Mouse (Mus musculus) limb, embryonic 13.5 days (tissue): Measurements from ENCODE around the gene Smyd1. TPM values are rescaled to one million over a fixed set of nuclear protein-coding genes. Genes with fewer than 3 reads are reported as not detected.
"Not testable (repeated sequence)": the region's sequence is repeated elsewhere in the genome, so short reads cannot be mapped to it uniquely, and the experiment has no call there.

Source experiments
- ATAC-seq: fragments of 200-750 bp; cut with Nextera tagmentation; 2 replicates; pipeline ENCODE4 v1.8.0; 2017; ENCODE audit warnings: low read depth, moderate number of reproducible peaks, moderate TSS enrichment; ENCODE audit not compliant: low FRiP score
- H3K27ac ChIP-seq: fragments of 300-500 bp; sonication (generic); 2 replicates; pipeline ENCODE4 v1.5.1; 2015; ENCODE audit warnings: inconsistent platforms, mild to moderate bottlenecking, moderate library complexity
- H3K27me3 ChIP-seq: fragments of 300-500 bp; sonication (generic); 2 replicates; pipeline ENCODE4 v1.6.1; 2015; ENCODE audit warnings: mild to moderate bottlenecking, inconsistent platforms
- H3K36me3 ChIP-seq: fragments of 300-500 bp; sonication (generic); 2 replicates; pipeline ENCODE4 v1.6.1; 2015; ENCODE audit warnings: inconsistent platforms, mild to moderate bottlenecking, moderate library complexity
- H3K4me1 ChIP-seq: fragments of 300-500 bp; sonication (generic); 2 replicates; pipeline ENCODE4 v1.6.1; 2015; ENCODE audit warnings: inconsistent platforms
- H3K4me2 ChIP-seq: fragments of 300-500 bp; sonication (generic); replicated peaks from 2 replicates; pipeline ENCODE4 v1.6.1; 2015; ENCODE audit warnings: inconsistent platforms, mild to moderate bottlenecking, moderate library complexity
- H3K4me3 ChIP-seq: fragments of 300-500 bp; sonication (generic); 2 replicates; pipeline ENCODE4 v1.5.1; 2015; ENCODE audit warnings: moderate library complexity, mild to moderate bottlenecking, inconsistent platforms
- H3K9ac ChIP-seq: fragments of 300-500 bp; sonication (generic); 2 replicates; pipeline ENCODE4 v1.6.1; 2015; ENCODE audit warnings: mild to moderate bottlenecking, inconsistent platforms
- H3K9me3 ChIP-seq: fragments of 300-500 bp; sonication (generic); 2 replicates; pipeline ENCODE4 v1.6.1; 2016; ENCODE audit warnings: inconsistent platforms
- WGBS: fragments of 180-500 bp; shearing (Covaris S2); methylation state at CpG from one replicate; pipeline ENCODE4 v1.1.7; 2015; 5-methylcytosine and 5-hydroxymethylcytosine counted together
- polyA plus RNA-seq: library from polyadenylated mRNA; unstranded; fragments of >200 nt; fragmentation: Nextera tagmentation; extraction: Ambion mirVana; gene quantifications from 2 replicates; pipeline ENCODE4 v1.2.1, GENCODE M21; 2015

The Smyd1 gene
- polyA plus RNA-seq, 1 experiment from 2014 or later, result 11.7 TPM

DNA sequence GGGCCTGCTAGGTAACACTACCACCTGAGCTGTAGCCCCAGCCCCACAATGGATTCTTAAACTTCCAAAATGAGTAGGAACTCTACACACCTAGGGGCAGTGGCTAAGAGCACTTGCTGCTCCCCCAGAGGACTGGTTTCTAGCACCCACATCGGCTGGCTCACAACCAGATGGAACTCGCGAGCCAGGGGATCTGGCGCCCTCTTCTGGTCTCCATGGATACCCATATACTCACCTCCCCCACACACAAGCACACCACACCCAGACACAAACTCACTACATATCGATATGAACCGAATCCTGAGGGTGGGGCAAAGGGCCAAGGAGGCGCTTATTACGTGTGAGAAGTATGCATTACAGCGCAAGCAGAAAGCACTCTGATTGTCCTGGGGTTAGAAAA lies 26.0 kb upstream of the Smyd1 start:
- no peak for ATAC-seq
- Histone ChIP-seq H3K4me1 (no peaks in the 10 kb centered on the region), H3K9ac (no peak overlapping the region), H3K4me2 (no peak overlapping the region), H3K4me3 (no peak overlapping the region), H3K27ac (no peak overlapping the region), H3K27me3 (no peaks in the 10 kb centered on the region), H3K36me3 (no peaks in the 10 kb centered on the region), H3K9me3 (peaks cover 9% of the 10 kb centered on the region; the same call in 1 of the 2 replicates)
- WGBS, result 94% methylated on average over 9 of the region's 9 CpGs

DNA sequence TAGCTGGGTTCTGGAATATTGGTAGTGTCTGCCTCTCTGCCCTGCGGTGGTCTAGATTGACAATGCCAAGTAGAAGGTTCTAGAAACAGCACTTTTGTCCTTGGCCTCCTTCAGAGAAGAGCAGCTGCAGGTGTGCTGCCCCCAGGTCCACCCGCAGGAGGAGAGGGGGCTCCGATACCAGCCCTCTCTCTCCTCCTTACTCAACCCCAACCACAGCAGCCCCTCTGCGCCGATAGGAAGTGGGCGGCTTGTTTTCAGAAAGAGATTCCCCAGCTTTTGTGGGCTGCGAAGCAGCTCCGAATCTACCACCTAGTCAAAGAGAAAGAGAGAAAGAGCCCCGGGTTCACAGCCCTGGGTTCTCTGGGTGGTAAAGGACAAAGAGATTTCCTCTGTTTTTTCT lies 19.1 kb upstream of the Smyd1 start:
- no peaks in the 10 kb centered on the region for H3K36me3 ChIP-seq
- ATAC-seq, result no peak
- no peaks in the 10 kb centered on the region for H3K9me3 ChIP-seq
- no peak overlapping the region for H3K4me3 ChIP-seq
- no peak overlapping the region for H3K4me2 ChIP-seq
- no peaks in the 10 kb centered on the region for H3K27me3 ChIP-seq
- H3K27ac ChIP-seq, result no peak overlapping the region
- H3K4me1 ChIP-seq, result no peaks in the 10 kb centered on the region
- WGBS, result 87% methylated on average over 9 of the region's 9 CpGs
- H3K9ac ChIP-seq, result no peak overlapping the region

DNA sequence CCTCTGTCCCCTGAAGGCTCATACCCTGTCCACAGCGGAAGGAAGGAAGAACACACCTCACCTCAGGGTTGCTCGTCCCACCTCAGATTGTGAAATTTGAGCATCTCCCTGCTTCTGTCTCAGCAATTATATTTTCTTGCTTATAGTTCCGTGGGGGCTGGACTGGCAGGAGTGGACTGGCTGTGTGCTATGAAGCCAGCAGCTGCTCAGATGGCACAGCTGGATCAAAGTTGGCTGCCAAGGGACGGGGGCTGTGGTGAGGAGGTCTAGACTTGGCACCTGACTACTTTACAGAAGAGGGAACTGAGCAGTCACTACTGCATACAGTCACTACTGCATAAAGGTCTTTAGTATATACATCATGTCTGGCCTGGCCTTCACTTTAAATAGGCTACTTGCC lies 17.3 kb upstream of the Smyd1 start:
- H3K4me1 ChIP-seq, result no peaks in the 10 kb centered on the region
- H3K36me3 ChIP-seq, result no peaks in the 10 kb centered on the region
- no peaks in the 10 kb centered on the region for H3K27me3 ChIP-seq
- no peak overlapping the region for H3K9ac ChIP-seq
- no peaks in the 10 kb centered on the region for H3K9me3 ChIP-seq
- no peak overlapping the region for H3K4me3 ChIP-seq
- ATAC-seq, result no peak
- no peak overlapping the region for H3K27ac ChIP-seq
- H3K4me2 ChIP-seq, result no peak overlapping the region
- WGBS, result 65% methylated on average over 4 of the region's 4 CpGs

DNA sequence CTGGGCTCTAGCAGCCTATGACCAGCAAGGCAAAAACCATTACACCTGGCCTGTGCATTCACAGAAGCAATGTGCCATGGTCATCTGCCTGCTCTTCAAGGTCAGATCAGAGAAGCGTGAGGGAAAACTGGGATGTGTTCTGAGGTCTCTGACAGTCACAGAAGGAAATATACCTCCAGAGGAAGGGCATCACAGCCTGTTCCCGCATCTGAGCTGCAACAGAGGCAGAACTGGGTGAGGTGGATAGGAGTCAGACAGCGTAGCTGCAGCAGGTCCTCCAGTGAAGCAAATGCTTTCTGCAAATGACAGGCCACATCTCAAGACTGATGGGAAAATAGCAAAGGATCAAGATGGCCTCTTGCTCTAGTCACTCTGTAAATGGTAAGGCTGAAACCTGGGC lies 16.9 kb upstream of the Smyd1 start:
- 86% methylated on average over 3 of the region's 3 CpGs for WGBS
- no peaks in the 10 kb centered on the region for H3K27me3 ChIP-seq

DNA sequence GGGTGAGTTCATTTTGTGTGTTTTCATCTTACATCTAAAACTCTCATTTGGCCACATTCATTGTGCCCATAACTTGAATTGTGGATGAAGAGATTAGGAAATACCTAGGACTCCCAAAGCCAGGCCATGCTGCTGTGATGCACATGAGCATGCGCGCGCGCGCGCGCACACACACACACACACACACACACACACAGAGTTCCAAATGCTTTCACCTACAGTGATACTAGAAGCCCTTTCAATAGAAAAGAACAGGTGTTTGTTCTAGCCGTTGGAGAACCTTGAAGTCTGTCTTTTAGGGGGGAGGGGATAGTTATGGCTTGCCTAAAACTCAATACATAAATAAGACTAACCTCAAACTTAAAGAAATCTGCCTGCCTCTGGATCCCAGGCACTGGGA lies 15.6 kb upstream of the Smyd1 start:
- Histone ChIP-seq H3K9me3 (no peaks in the 10 kb centered on the region), H3K27ac (no peak overlapping the region), H3K4me2 (no peak overlapping the region), H3K36me3 (no peaks in the 10 kb centered on the region), H3K27me3 (no peaks in the 10 kb centered on the region), H3K4me3 (no peak overlapping the region), H3K9ac (no peak overlapping the region), H3K4me1 (no peaks in the 10 kb centered on the region)
- ATAC-seq, result no peak
- 93% methylated on average over 8 of the region's 8 CpGs for WGBS

More for the DNA sequence above, 16.9 kb upstream of the Smyd1 start:
- Histone ChIP-seq H3K36me3 (no peaks in the 10 kb centered on the region), H3K4me1 (no peaks in the 10 kb centered on the region), H3K27ac (no peak overlapping the region), H3K4me3 (no peak overlapping the region), H3K9me3 (no peaks in the 10 kb centered on the region), H3K4me2 (no peak overlapping the region), H3K9ac (no peak overlapping the region)
- ATAC-seq, result no peak

DNA sequence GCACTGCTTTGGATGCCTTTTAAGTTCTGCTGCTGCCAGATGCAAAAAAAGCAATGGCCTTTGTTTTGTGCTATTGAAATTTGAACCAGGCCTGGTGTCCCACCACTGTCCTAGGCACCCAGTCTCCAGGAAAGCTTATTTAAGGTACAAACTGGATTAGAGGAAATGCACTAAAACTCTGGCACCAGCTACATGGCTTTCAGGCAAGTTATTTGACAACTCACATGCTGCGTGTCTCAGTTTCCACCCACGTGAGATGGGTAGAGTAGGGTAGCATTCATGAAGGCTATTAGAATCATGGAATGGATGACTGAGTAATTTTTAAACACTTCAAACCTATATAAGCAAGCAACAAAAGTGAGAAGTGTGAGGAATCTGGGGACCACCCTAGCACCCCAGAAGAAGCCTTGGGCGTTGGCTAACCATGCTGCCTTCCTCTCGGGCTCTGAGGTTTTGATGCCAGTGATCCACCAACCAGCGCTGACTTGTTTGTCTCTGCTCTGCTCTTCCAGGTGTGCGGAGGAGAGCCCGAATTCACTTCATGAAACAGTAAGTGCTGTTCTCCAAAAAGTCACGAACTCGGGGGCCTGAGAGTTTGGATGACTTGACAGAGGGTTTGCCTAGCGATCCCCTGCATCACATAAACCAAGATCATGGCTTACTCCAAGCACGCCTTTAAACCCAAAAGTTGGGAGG lies 11.7 kb upstream of the Smyd1 start:
- Histone ChIP-seq H3K9ac (no peak overlapping the region), H3K4me3 (no peak overlapping the region), H3K27me3 (no peaks in the 10 kb centered on the region), H3K27ac (no peak overlapping the region), H3K36me3 (no peaks in the 10 kb centered on the region), H3K9me3 (no peaks in the 10 kb centered on the region), H3K4me1 (no peaks in the 10 kb centered on the region), H3K4me2 (no peak overlapping the region)
- 87% methylated on average over 11 of the region's 11 CpGs for WGBS
- no peak for ATAC-seq

DNA sequence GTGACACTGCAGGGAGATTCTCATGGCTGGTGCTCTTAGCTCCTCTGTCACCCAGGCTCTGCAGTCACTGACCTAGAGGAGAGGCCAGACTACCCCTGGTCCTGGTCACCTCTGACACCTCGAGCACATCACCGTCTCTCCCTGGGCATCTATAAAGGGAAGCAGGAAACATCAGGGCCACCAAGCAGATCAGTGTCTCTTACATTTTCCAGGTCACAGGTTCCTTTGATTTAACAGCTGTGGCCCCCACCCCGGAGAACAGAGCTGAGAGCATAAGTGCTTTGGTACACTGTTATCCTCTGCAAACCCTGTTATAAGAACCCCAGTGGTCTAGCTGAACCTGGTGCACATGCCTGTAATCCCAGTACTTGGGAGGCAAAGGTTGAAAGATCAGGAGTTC lies 11.0 kb upstream of the Smyd1 start:
- Histone ChIP-seq H3K36me3 (no peaks in the 10 kb centered on the region), H3K4me1 (no peaks in the 10 kb centered on the region), H3K9ac (no peak overlapping the region), H3K9me3 (no peaks in the 10 kb centered on the region), H3K27ac (no peak overlapping the region), H3K4me2 (no peak overlapping the region), H3K27me3 (no peaks in the 10 kb centered on the region), H3K4me3 (no peak overlapping the region)
- WGBS, result 80% methylated on average over 3 of the region's 3 CpGs
- no peak for ATAC-seq

DNA sequence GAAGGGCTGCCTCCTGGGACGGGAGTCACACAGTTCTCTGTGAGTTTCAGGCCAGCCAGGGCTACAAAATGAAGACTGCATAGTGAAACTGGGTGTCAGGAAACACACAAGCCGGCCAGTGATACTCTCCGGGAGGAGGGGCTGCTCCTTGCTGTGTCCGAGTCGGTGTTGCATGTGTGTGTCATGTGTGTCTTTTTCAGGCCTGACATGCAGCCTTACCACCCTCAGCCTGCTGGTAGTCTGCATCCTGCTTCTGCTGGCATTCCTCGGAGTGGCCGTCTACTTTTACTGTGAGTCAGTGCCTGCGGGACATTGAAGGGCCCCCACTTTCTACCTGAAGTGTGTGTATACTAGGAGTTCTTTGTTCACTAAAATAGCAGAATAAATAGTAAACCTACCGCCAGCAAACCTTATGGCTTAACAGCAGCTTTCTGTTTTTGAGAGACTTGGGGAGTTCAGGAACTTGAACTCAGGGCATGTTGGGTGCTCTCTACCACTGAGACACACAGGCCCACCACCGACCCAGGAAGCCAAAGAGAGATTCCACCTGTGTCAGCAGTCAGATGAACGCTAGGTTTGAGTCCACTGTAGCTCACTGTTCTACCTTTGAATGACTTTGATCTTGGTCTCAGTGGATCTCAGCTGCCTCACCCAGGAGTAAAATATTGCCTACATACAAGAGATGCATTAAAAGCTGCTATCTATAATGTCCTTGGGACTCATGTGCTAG lies 10.4 kb upstream of the Smyd1 start:
- no peaks in the 10 kb centered on the region for H3K4me1 ChIP-seq
- no peak overlapping the region for H3K4me3 ChIP-seq
- H3K36me3 ChIP-seq, result no peaks in the 10 kb centered on the region
- no peak for ATAC-seq
- H3K9me3 ChIP-seq, result no peaks in the 10 kb centered on the region
- no peak overlapping the region for H3K9ac ChIP-seq
- no peak overlapping the region for H3K4me2 ChIP-seq
- H3K27ac ChIP-seq, result no peak overlapping the region
- WGBS, result 76% methylated on average over 11 of the region's 11 CpGs
- H3K27me3 ChIP-seq, result no peaks in the 10 kb centered on the region

DNA sequence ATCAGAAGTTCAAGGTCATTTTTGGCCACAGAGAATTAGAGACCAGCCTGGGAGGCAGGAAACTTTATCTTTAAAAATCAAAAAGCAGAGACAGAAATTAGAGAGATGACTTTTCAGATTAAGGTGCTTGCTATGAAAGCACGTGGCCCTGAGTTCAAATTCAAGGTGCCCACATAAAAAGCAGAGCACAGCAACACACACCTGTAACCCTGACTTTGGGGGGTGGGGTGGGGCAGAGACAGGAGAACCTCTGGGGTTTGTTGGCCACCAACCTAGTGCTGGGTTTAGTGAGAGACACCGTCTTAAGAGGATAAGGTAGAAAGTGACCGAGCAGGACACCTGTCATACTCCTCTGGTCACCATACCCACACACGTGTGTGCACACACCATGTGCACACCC lies 9.5 kb upstream of the Smyd1 start:
- H3K27ac ChIP-seq, H3K27me3 ChIP-seq, H3K36me3 ChIP-seq, H3K4me3 ChIP-seq, H3K4me1 ChIP-seq, H3K9ac ChIP-seq, H3K9me3 ChIP-seq, H3K4me2 ChIP-seq, ATAC-seq: not testable (repeated sequence)
- 91% methylated on average over 2 of the region's 4 CpGs for WGBS

DNA sequence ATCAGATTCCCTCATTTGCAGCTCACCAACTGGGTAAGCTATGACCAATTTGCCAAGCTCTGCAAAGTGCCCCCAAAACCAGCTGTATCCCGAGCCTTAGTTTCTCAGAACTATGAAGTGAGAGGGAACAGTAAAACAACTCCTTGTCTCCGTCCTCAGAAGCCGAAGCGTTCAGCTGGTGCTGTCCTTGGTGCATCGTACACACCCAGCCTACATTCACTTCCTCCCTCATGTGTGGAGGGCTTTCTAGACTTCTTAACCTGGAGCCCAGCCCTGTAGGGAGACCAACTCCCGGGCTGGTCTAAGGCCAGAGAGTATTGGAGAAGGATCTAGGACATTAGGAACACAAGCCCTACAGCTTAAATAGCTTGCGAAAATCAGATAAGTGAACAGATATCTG lies 8.5 kb upstream of the Smyd1 start:
- Histone ChIP-seq H3K4me2 (no peak overlapping the region), H3K36me3 (no peaks in the 10 kb centered on the region), H3K9me3 (no peaks in the 10 kb centered on the region), H3K4me1 (no peaks in the 10 kb centered on the region), H3K9ac (no peak overlapping the region), H3K27me3 (no peaks in the 10 kb centered on the region), H3K4me3 (no peak overlapping the region), H3K27ac (no peak overlapping the region)
- ATAC-seq, result no peak
- WGBS, result 83% methylated on average over 7 of the region's 7 CpGs

DNA sequence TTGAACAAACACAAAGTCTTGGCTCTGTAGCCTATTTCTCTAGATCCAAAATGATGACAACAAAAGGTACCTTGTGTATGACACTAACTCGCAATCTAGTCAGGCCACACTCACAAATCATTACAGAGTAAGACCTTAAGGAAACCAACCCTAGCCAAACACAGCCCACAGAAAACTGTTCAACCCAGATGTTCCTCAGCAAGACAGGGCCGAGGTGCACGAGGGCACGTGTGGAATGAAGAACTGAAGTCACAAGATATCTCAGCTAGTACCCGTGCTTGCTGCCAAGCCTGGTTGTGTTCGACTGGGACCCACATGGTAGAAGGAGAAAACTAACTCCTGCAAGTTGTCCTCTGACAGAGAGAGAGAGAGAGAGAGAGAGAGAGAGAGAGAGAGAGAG lies 7.8 kb upstream of the Smyd1 start:
- no peak for ATAC-seq
- WGBS, result 88% methylated on average over 6 of the region's 6 CpGs
- H3K27ac ChIP-seq, result no peak overlapping the region
- H3K27me3 ChIP-seq, result no peaks in the 10 kb centered on the region
- no peak overlapping the region for H3K4me3 ChIP-seq
- no peaks in the 10 kb centered on the region for H3K9me3 ChIP-seq
- no peak overlapping the region for H3K9ac ChIP-seq
- no peaks in the 10 kb centered on the region for H3K4me1 ChIP-seq
- H3K36me3 ChIP-seq, result no peaks in the 10 kb centered on the region
- no peak overlapping the region for H3K4me2 ChIP-seq

DNA sequence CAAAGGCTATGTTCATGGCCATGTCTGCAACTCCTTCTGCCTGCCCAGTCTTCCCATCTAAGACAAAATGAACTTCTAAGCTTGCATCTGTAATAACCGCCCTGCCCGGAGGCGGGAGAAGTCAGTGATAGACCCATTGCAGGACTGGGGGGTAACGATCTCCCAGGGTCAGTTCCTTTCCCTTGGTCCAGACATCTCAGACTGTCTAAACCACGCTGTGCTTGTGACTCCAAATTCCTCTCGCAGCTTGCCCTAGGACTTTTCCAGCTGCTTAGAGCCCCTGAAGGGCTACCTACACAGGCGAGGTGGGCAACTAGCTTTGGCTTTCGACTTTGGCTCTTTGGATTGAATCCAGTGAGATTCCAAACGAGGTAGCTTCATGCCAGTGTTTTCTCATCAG lies 2.8 kb upstream of the Smyd1 start:
- WGBS, result 90% methylated on average over 9 of the region's 9 CpGs
- no peaks in the 10 kb centered on the region for H3K9me3 ChIP-seq
- no peak overlapping the region for H3K9ac ChIP-seq
- no peaks in the 10 kb centered on the region for H3K36me3 ChIP-seq
- no peak overlapping the region for H3K27ac ChIP-seq
- H3K4me3 ChIP-seq, result no peak overlapping the region
- ATAC-seq, result no peak
- H3K4me2 ChIP-seq, result no peak overlapping the region
- H3K4me1 ChIP-seq, result no peaks in the 10 kb centered on the region
- H3K27me3 ChIP-seq, result no peaks in the 10 kb centered on the region

DNA sequence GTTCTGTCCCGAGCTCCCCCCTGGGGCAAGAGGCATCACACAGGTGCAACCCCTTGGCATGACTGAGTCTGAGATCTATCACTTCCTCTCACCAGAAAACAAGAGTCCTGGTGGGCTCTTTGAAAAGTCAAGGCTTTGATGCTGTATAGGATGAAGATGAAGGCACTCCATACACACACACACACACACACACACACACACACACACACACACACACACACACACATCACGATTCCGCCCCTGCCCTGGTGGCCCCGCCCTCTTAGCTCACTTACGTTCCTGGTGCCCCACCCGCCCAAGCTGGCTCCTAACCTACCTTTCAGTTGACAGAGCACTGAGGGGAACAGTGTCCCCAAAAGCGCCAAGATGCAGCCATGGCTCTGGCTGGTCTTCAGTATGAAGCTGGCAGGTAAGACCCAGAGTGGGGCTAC lies 473 bp upstream of the Smyd1 start, which contains the start of gene Cd8b1:
Cd8b1 (plus strand) TSS at position 298 of the 431 bp plus-strand sequence.
- no peak within 1 kb of the TSS for H3K4me3 ChIP-seq
- 87% methylated on average over 7 of the region's 7 CpGs for WGBS
- no peak for ATAC-seq

More for the DNA sequence above, 473 bp upstream of the Smyd1 start, which contains the start of gene Cd8b1:
- Histone ChIP-seq H3K36me3 (no peaks in the 10 kb centered on the region), H3K4me1 (no peaks in the 10 kb centered on the region), H3K27ac (no peak within 1 kb of the TSS), H3K4me2 (no peak within 1 kb of the TSS), H3K9me3 (no peaks in the 10 kb centered on the region), H3K9ac (no peak within 1 kb of the TSS), H3K27me3 (no peaks in the 10 kb centered on the region)
